Mouse (Mus musculus): ENCODE measurements around the gene Lmo2.

Gene Lmo2

DNA sequence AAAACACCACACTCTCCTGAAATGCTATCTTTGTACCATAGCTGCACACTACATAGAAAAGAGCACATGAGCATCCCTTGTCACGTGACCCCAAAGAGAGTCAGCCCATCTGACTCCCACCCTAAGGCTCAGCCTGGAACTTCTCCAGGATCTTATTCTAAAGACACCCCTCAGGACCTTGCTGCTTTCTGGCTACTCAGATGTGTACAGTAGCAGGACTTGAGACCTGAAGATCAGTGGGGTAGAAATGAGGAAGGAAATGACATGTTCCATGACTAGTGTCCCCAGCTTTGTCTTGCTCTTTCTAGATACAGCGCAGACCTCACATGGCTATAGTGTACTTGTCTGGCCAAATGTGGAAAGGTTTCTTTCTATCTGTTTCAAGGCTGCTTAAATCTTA is 12.9 kb upstream of the Lmo2 start:
- no peak for DNase-seq

DNA sequence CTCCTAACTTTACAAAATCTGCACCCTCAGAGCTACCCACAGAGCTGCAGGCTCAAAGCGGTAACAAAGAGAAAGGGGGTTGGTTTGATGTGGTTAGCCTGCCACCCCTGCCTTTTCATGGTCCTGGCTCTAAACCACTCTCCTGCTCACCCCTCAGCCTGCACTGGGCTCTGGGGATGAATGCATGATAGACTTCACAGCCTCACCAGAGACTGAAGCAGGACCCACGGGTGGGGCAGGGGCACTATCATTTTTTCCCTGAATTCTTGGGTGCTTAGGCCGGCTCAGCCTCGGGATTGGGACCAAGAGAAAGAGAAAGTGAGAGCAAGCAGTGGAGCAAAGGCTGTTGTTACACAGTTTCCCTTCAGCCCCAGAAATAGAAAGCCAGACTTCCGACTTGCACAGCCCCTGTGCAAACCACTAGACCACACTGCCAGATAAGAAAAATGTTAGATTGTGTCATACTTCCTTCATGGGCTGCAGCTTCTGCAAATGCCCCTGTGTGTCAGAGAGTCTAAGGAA is 12.2 kb upstream of the Lmo2 start:
- no peak for DNase-seq

DNA sequence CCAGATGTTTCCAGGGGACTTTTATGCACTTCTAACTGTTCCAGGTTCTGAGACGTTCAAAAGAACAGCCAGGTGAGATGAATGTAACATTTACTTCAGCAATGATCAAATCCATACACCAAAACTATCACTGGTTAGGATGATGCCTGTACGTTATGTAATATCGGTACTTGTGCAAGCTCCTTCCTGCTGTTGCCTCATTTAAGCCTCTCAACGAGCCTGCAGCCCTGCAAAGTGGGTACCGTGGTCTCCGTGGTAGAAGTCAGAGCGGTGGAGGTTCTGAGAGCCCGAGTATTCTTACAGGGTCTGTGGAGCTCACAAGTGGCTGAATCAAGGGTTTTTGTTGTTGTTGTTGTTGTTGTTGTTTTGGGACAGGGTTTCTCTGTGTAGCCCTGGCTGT is 10.9 kb upstream of the Lmo2 start:
- DNase-seq: no peak

DNA sequence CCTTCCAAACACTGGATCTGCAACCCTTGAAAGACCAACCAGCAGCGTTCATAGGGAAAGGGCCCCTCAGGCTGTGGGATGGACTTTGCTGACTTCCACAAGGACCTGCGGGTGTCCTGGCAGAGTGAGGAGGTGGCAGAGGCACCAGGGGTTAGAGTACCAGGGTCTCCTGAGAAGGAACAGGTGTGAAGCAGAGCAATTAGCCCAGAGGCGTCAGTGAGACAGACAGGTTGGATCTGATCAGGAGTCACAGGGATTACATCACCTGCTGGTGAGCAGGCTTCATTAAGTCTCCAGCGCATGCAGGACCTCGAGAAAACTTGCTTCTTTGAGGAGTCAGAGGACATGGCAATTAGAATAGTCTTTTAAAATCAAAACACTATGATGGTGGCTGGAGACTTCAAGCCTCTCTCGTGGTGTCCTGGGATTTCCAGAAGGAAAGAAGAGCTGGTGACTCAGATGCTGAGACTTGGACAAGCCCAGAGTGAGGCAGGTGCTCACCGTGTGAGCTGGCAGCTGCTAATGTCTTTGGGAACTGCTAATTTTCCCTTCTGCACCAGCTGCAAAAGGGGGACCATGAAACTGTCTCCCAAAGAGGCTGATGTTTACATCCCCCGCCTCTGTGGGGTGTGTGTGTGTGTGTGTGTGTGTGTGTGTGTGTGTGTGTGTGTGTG is 9.7 kb upstream of the Lmo2 start:
- no peak for DNase-seq

DNA sequence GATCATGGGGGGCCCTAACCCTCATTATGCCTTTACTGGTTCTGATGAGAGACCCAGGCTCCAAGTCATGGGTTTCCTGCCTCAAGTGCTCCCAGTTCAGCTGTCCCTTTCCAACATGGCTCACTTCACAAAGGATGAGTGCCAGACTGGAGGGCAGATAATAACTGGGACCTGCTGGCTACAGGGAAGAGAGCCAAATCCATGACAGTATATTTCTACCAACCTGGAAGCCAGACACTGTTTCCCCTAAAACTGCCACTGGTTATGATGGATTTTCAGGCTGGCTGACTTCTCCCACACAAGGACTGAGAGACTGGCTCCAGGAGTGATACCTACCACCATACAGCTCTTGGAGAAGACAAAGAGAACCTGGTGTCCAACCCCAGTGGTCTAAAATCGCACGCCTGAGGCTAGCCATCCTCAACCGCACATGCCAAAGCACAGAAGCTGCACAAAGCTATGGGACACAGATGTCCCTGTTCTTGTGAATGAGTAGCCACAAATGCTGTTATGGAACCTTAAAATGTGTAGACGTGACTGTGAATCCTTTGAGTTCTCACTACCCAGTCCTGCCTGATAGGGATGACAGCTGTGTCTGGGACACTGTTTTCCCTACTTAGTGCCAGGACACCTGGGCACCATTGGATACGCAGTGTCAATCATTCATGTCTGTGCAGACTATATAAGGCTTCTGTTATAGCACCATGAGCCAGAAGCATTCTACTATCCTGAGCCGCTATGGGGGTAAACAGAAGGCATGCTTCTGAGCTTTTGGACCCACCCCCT is 4.5 kb upstream of the Lmo2 start:
- DNase-seq: no peak

DNA sequence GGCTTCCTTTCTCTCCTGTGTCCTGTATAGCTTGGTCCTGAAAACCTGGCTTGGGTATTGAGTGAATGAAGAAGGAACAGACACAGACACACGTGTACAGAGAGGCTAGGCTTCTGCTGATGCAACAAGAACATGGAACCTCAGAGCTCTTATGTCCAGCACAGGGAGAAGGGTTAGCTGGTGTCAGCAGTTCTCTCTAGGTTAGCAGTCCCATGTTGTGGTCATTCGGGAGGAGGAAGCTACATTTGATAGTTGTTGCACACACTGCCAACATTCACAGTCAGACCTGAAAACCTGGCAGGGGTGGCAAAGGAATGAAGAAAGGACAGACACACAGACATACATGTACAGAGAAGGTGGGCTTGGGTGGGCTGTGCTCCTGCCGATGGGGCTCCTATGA is 2.1 kb upstream of the Lmo2 start:
- DNase-seq: no peak

DNA sequence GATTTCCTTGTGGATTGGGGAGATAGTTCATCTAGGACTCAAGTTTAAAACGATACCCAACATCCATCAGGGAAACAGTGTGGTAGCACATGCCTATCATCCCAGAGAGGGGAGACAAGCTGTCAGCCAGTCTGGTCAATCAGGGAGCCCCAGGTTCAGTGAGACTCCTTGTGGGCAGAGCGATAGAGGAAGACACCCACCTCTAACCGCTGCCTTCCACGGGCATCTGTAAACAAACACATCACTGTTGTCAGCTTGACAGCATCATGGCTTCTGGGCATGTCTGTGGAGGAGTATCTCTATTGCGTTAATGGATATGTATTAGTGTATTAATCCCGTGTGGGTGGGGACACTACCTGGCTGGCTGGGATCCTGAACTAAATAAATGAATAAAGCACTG is 919 bp upstream of the Lmo2 start:
- DNase-seq: no peak

DNA sequence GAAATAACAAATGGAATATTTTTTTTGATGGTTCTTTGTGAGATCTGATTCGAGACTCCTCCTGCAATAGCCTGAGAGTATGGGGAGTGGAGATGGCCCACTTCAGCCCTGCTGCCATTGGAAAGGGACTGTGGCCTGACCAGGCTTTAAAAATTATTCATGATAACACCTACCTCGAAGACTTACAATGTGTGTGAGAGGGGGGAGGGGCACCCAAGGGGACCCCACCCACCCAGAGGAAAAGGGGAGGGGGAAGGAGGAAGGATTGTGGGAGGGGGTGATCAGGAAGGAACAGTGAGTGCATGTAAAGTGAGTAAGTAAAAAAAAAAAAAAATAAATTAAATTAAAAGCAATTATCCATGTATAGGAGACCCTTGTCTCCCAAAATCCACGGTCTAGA is 848 bp downstream of the Lmo2 start:
- DNase-seq: no peak

DNA sequence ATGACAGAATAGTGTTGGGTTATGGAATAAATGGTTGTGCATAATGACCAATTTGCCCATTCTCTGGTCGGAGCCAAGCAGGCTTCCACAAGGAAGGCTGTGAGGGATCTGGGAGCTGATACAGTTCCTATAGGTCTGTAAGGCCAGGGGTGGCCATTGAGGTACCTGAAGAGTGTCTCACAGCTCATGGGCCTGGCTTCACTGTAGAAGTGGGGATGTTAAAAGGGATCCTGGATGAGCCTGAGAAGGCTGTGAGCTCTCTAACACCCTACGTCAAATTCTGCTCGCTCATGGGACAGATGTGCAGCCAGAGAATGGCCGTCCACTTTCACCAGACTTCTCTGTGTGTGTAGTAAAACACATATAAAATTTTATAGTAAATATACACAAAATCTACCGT is 1.3 kb downstream of the Lmo2 start:
- DNase-seq: no peak

DNA sequence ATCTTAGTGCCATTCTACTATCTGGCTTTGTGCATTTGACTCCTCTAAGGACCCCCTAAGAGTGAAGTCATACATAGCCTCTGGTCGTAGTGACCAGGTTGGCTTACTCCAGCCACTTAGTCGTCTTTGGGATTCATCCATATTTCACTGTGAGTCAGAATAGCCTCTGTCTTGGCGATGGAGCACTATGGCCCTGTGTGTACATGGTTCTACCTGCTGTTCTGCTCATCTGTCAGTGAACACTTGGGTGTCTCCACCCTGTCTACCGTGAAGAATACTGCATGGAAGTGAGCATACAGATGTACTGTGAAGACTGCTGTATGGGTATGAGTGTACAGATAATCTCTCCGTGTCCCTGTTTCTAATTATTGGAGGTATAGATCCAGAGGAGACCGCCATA is 1.8 kb downstream of the Lmo2 start:
- DNase-seq: no peak

DNA sequence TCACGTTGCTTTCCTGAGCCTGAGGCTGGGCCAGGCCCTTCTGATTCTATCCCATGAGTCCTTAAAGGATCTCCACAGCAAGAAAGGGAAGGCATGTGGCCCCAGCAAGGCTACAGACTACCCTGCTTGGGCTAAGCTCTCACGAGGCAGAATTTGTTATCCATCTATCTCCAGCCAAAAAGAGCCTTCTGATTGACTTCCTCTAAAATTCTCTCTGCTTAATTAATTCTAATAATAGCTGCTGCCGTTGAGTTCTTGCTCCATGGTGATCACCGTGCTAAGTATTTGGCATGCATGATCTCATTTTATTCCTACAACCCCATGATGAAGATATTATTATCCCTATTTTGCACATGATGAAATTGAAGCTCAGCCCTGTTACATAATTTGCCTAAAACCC is 4.6 kb downstream of the Lmo2 start:
- no peak for DNase-seq

DNA sequence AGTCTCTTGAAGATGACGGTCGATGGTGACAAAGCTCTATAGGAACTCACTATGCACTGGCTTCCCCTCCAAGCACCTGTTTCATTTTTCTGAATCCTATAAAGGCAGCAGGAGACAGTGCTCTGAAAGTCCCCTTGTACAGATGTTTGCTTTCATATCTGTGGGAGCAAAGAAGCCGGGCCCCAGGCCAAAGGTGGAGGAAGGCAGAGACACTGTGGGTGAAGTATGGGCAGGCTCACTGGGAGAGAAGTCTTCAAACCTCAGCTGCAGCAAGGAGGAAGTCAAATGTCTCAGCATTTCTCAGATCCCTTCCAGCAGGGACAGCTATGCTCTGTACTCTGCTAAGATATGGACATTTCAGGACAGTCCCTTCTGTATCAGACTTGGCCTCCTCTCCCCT is 7.6 kb downstream of the Lmo2 start:
- DNase-seq: no peak

DNA sequence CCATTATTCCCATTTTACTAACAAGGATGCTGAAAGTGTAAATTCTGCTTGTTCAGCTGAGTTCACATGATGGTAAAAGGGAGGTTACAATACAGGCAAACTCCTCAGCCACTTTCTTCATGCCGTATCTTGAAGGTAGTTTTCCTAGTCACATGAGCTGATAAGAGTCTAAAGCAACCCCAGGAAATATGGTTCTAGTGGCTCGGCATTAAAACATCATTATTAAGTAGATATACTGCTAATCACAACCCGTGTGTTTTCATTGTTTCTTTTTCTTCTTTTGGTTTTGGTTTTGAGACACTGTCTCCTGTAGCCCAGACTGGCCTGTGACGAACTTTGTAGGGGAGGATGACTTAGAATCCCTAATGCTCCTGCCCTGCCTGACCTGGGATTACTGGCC is 10.4 kb downstream of the Lmo2 start:
- DNase-seq: no peak

DNA sequence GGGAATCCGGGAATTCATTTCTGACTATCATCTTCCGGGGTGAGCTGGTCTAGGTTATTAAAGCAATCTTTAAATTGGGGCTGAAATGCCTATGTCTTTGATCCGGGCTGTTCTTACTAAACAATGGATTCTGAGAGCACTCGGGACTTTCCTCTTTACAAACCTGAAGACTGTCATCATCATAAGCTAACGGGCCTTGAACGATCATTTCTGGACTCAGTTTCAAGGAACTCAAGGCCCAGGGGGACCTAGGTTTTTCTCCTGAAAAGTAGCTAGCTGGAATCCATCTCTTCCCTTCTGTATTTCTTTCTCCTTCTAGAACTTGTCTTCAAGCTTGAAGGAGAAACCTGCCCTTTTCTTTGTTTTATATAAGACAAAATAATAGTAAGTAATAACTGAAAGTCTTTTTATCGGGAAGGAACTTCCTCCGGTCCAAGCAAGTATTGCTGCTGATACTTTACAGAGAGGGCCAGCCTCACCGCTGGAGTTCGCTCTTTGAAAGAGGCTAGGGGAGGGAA is 11.2 kb downstream of the Lmo2 start:
- no peak for DNase-seq

DNA sequence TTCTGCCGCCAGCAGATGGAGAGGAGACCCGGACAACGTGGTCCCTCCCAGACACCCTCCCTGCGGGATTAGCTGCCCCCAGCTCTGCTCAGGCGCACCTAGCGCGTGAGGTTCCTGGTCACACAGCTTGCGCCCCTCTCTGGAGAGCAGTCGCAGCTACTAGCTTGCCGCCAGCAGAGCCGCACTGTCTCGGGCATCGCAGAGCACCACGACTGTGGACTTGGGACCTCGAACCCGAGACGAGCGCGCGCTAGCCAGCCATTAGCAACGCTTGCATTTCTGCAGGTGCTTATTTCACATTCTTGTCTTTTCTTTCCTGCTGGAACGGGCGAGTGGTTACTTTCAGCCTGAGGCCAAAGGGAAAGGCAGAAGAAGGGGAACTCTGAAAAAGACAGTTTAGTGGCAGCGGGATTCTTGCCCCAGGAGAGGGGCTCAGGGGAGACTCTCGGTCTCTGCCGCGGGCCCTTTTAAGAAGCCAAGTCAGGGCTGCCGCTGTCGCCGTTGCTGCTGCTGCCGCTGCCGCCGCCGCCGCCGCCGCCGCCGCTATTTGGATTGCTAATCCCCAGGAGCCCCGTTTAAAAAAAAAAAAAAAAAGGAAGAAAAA is 11.8 kb downstream of the Lmo2 start:
- peak; percentile 44 to 51 for DNase-seq

DNA sequence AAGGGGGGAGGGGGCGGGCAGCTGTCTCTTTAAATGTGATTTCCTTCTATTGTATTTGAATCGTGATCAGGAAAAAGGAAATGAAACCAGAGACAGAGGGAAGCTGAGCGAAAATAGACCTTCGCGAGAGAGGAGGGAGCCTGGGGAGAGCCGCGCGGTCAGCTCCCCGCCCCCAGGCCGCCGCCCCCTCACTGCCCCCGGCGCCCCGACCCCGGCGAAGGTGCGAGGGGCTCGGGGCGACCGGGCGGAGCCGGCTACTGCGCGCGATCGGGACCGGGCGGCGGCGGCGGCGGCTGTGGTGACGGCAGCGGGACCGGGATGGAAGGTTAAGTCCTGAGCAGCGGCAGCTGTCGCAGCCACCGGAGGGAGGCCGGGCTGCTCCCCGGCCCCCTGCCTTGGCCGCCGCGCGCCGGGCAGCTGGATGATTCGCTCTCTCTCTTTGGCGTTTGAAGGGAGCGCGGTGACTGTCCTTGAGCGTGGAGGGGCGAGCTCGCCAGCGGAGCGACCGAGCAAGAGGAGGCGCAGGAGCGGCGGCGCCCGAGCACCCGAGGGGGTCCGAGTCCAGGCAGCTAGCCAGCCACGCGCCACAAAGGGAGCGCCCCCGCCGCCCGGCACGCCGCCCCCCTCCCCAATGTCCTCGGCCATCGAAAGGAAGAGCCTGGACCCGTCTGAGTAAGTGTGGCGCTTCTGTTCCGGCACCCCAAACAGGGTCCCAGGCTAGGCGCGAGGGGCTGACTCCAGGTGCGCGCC is 12.4 kb downstream of the Lmo2 start:
- peak; percentile 10 to 49 for DNase-seq

DNA sequence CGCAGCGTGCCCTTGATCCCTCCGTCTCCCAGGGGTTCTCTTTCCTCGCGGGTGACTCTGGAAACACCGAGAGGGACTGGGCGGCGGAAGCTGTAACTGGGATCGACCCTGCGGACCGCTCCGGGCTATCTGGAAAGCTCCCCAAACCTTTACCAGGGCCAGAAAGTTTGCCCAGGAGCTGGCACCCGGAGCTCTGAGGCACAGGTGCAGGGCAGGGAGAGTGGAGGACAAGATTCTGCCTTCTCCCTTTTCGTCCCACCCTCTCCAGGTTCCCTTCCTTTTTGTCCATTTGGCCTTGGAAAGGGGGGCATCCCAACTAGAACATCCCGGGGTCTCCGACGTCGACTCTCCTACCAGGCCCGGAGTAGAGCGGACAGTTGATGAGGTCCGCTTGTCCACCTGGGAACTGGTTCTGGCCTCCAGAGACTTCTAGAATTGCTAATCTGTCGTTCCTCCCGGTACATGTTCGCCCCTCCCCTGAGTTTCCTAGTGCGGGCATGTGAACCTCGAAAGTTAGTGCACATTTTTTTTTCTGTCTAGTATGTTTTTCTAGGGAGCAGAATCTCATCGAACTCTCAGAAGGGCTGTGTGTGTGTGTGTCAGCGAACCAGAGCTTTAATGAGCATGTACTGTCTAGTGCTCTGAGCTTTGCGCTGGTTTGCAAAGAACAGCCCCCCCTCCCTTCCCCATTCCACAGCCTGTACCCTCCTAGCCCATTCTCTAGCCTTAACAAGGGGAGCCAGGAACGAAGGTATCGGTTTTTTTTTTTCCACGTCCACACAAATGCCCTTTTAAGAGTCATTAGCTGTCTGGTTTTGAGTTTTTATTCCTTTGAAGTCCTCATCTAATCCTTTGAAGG is 13.2 kb downstream of the Lmo2 start:
- DNase-seq: peak in 1 of 2 experiments; percentile 9

DNA sequence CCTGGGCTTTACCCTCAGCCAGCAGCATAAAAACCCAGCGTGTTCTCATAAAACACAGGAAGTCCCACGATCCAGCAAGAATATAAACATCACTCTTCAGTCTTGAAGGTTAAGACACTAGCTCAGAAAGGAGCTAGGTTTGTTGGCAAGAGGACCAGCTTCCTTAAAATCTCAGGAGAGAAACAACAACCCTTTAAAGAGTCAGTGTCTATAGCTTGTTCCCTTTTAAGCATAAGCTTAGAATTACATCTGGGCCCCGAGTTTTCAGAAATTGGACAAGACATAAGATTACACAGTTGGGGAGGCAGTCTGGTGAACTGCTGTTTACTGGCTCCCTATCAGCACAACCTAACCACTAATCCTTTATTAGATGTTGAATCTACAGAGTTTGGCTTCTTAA is 14.1 kb downstream of the Lmo2 start:
- DNase-seq: no peak

DNA sequence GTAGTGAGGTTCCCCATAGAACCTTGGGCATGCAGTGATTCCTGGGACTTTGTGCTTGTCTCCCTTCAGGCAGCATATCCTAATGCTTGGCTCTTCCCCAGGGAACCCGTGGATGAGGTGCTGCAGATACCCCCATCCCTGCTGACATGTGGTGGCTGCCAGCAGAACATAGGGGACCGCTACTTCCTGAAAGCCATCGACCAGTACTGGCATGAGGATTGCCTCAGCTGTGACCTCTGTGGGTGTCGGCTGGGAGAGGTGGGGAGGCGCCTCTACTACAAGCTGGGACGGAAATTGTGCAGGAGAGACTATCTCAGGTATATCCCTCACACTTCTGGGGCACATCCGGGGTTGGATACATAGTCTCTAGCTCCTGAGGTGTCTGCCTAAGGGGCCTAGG is 18.1 kb downstream of the Lmo2 start:
- no peak for DNase-seq

DNA sequence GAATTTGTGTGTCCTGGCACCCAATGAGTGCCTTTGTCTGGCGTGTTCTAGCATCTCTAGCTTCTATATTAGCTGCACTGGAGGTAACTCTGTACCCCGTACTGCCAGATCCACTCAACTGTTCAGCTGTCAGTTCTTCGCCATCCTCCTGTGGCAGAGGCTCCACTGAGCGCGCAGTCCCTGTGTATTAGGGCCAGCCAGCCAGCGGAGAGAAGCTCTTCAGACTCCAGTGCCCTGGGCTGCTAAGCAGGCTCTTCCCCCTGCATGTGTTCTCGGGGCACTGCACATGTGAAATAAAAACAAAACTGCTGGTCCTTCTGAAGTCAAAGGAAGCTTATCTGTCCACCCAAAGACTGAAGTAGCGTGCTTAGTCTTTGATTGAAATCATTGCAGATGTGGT is 19.4 kb downstream of the Lmo2 start:
- DNase-seq: no peak

DNA sequence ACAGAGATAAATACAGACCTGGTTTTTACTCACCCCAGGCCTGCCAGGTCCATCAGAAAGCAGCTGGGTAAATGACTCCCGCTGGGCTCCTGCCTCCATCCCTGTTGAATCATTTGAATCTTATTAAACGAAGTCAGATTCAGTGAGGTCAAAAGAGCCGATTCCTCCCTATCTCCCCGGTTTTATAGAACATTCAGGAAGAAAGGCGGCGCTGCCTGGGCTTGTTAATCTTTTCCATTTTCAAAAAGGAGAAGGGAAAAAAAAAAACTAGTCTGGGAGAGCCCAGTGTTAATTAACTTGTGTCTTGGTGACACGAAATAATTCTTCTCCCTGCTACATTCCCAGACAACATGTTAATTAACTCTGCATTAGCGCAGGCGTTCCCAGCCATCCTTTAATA is 19.9 kb downstream of the Lmo2 start:
- DNase-seq: no peak

DNA sequence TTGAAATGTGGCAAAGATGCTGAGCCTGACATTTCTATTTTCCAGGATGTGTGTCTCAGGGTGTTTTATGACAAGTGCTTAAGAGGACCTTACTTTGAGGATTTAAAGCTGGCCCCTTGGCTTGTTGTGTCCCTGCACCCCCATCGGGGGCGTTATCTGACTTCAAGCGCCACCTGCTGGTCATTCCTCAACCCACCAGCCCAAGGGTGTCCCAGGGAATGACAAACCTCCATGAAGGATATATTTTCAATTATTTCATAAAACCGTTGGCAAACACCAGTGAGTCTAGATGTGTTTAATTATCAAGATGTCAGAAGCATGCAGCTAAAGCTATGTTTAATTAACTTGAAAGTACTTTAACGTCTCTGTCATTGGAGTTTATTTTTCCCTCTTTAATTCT is 24.5 kb downstream of the Lmo2 start:
- peak; percentile 56 to 71 for DNase-seq
